Mouse (Mus musculus) monocyte, adult 2 months (primary cell): ENCODE data around the gene Cdk6.

ENCODE experiments used
- DNase-seq, 2 experiments: peaks; one replicate each; pipeline ENCODE4 v3.0.0; 2022; ENCODE audit warnings: low spot score in 2 of 2, low read depth in 1 of 2

The Cdk6 gene

GRCm38 (mm10) chr5:3546226-3546625 is 204.9 kb downstream of the Cdk6 start:
- DNase-seq, result no peak

GRCm38 (mm10) chr5:3551481-3551880 is 210.2 kb downstream of the Cdk6 start:
- DNase-seq, result no peak

DNA sequence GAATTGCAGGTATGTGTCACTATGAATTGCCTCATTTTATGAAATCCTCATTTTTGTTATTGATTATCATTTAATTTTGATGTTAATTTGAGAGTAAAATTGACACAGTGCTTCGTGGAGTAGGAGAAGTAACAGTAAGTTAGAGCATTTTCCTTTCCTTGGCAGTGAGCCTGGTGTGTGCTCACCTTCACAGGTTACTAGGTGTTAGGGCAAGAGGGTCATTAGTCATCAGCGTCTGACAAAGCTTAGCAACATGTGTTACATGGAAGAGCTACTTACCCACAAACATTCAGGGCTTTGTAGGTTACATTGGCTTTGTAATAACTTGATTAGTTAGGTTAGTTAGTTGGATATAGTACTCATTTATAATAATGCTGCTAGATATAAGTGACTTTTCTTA is 212.9 kb downstream of the Cdk6 start:
- DNase-seq, result no peak

DNA sequence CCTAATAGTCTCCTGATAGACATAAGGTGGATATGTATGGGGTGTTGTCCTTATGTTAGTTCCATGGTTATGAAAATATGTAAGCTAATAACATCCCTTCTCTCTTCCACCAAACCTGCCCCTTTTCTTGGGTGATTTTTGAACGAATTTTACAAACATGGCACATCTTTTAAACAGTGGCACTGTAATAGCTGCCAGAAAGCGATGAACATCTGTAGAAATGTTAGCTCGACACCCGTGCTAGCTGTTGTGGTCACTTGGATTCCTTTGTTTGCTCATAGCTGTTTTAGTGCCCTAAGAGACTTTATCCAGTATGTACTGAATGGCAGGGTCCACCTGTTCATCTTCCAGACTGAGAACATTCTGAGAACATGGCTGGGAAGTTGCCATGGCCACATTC is 230.0 kb downstream of the Cdk6 start, which contains the start of gene 1700109H08Rik:
Gene 1700109H08Rik (plus strand): TSS at position 301 of the 400 bp plus-strand sequence.
- no peak for DNase-seq

DNA sequence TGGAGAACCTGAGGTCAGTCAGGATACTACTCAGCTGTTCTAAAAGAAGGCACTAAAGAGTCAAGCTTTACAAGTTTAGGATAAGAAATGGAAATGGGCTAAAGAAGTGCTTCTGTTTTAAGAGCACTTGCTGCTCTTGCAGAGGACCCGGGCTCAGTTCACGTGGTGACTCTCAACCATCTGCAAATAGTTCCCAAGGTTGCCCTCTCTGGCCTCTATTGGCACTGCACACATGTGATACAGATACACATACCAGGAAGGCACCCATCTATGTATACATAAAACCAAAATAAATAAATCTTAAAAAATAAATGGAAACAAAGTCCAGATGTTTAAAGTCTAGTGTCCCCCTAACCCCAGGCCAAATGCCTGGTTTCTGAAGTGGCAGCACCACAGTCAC is 233.5 kb downstream of the Cdk6 start:
- DNase-seq, result no peak

- DNase-seq, result no peak
These were observed 236.7 kb downstream of the Cdk6 start for GRCm38 (mm10) chr5:3577939-3578338.

DNA sequence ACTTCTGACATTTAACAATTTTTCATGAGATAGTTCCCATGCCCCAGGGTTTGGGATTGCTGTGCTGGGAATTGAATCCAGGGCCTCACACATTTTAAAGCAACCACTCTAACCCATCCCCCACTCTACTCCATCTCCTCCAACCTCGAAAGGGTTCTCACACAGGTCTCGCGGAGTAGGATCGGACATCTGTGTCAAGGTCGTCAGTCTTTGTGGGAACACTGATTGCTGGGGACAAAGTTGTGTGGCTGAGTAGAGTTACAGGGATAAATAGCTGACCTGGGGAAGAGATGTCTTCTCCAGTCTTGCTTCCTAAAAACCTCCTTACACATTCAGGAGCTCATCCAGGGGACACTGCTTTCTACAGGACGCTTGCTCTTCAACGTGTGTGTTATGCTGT is 237.8 kb downstream of the Cdk6 start:
- no peak for DNase-seq
